Mouse (Mus musculus): ENCODE measurements around the gene Kdm2b. TPM values are rescaled to one million over a fixed set of nuclear protein-coding genes. Genes with fewer than 3 reads are reported as not detected.

Kdm2b gene
- total and polyA plus RNA-seq, 3 experiments: 29.2 to 48.9 TPM; not detected in 1

- peak; percentile 58 for DNase-seq (ENCODE audit: low read depth, low spot score)
- Histone ChIP-seq H3K4me3 (ENCODE audit: control insufficient read depth in 1 of 2, insufficient read depth in 1 of 2, low read depth in 2 of 2, low read length in 2 of 2) (no peak overlapping the region), H3K79me2 (ENCODE audit: control insufficient read depth, insufficient read depth, low read length, poor library complexity) (no peaks in the 10 kb centered on the region), H3K36me3 (ENCODE audit: control insufficient read depth in 1 of 2, insufficient read depth in 2 of 2, low read length in 2 of 2) (peaks cover 0 to 18% of the 10 kb centered on the region in 2 experiments; a peak in 2 of 4 replicates), H3K27ac (ENCODE audit: control insufficient read depth, low read depth, low read length) (no peak overlapping the region), H3K27me3 (ENCODE audit: control insufficient read depth in 1 of 2, insufficient read depth in 2 of 2, low read length in 2 of 2) (no peaks in the 10 kb centered on the region), H3K9ac (ENCODE audit: control insufficient read depth, low read depth, low read length, poor library complexity, severe bottlenecking) (no peak overlapping the region), H3K4me1 (ENCODE audit: control insufficient read depth in 1 of 2, insufficient read depth in 2 of 2, low read length in 2 of 2) (peaks cover 7 to 28% of the 10 kb centered on the region in 2 experiments), H3K9me3 (replicated peaks; ENCODE audit: insufficient read depth, low read length) (no peaks in the 10 kb centered on the region)
- TF ChIP-seq ELF1 (IDR thresholded peaks at IDR 0.05; ENCODE audit: low read depth, low read length) (no peak), TAL1 (IDR thresholded peaks at IDR 0.05; ENCODE audit: low read length) (peak; percentile 50), GABPA (IDR thresholded peaks at IDR 0.05; ENCODE audit: low read depth, low read length) (no peak), GATA1 (IDR thresholded peaks at IDR 0.05; ENCODE audit: low read depth, low read length) (no peak), MYB (IDR thresholded peaks at IDR 0.05; ENCODE audit: low read depth, low read length) (no peak), MAFK (IDR thresholded peaks at IDR 0.05; ENCODE audit: borderline replicate concordance, low read depth, low read length) (peak; percentile 89; the same call in 1 of the 2 replicates), RCOR1 (IDR thresholded peaks at IDR 0.05; ENCODE audit: low read depth, low read length) (peak; percentile 13; the same call in 1 of the 2 replicates), MYC (IDR thresholded peaks at IDR 0.05; ENCODE audit: low read depth, low read length) (no peak), TCF12 (IDR thresholded peaks at IDR 0.05; ENCODE audit: low read depth, low read length) (0 out of 2 replicates have a peak, but pooled peaks have one; percentile 15), EP300 (IDR thresholded peaks at IDR 0.05; ENCODE audit: low read depth in 1 of 2, low read length in 2 of 2) (peak in 1 of 2 experiments; percentile 53; a peak in 2 of 4 replicates), MXI1 (IDR thresholded peaks at IDR 0.05; ENCODE audit: low read depth, low read length) (no peak), KAT2A (conservative IDR thresholded peaks at IDR 0.05; ENCODE audit: low read depth, low read length) (no peak), POLR2AphosphoS5 (IDR thresholded peaks at IDR 0.05; ENCODE audit: borderline replicate concordance, low read depth, low read length) (no peak), ETS1 (IDR thresholded peaks at IDR 0.05; ENCODE audit: low read depth, low read length) (0 out of 2 replicates have a peak, but pooled peaks have one; percentile 23), MAX (IDR thresholded peaks at IDR 0.05; ENCODE audit: low read length) (no peak)
Measured at GRCm38 (mm10) chr5:123027436-123027835, 37.8 kb upstream of the Kdm2b start.

DNA sequence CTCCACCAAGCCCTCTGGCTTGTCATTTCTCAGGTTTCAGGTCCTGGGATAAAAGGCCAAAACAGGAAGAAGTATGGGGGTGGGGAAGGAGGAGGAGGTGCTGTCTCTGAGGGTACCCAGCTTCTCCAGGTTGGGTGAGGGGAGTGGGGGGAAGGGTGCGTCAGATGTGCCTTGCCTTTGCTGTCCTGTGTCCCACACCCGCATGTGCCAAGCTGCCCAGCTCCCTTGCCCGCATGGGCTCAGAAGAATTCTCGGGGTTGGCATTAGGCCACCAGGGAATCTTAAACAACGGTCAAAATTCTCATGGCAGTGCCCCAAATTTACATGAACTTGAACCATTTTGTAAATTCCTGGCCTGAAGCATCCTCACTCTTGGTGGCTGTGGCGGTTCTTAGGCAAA lies 36.8 kb upstream of the Kdm2b start:
- Histone ChIP-seq H3K27me3 (ENCODE audit: control insufficient read depth in 1 of 2, insufficient read depth in 2 of 2, low read length in 2 of 2) (no peaks in the 10 kb centered on the region), H3K9ac (ENCODE audit: control insufficient read depth, low read depth, low read length, poor library complexity, severe bottlenecking) (no peak overlapping the region), H3K36me3 (ENCODE audit: control insufficient read depth in 1 of 2, insufficient read depth in 2 of 2, low read length in 2 of 2) (peaks cover 0 to 18% of the 10 kb centered on the region in 2 experiments; a peak in 2 of 4 replicates), H3K79me2 (ENCODE audit: control insufficient read depth, insufficient read depth, low read length, poor library complexity) (no peaks in the 10 kb centered on the region), H3K4me1 (ENCODE audit: control insufficient read depth in 1 of 2, insufficient read depth in 2 of 2, low read length in 2 of 2) (peaks cover 7 to 28% of the 10 kb centered on the region in 2 experiments), H3K27ac (ENCODE audit: control insufficient read depth, low read depth, low read length) (no peak overlapping the region), H3K9me3 (replicated peaks; ENCODE audit: insufficient read depth, low read length) (no peaks in the 10 kb centered on the region), H3K4me3 (ENCODE audit: control insufficient read depth in 1 of 2, insufficient read depth in 1 of 2, low read depth in 2 of 2, low read length in 2 of 2) (no peak overlapping the region)
- DNase-seq (ENCODE audit: low read depth, low spot score): no peak
- TF ChIP-seq POLR2AphosphoS5 (IDR thresholded peaks at IDR 0.05; ENCODE audit: borderline replicate concordance, low read depth, low read length) (no peak), TCF12 (IDR thresholded peaks at IDR 0.05; ENCODE audit: low read depth, low read length) (no peak), EP300 (IDR thresholded peaks at IDR 0.05; ENCODE audit: low read depth in 1 of 2, low read length in 2 of 2) (no peak), ZC3H11A (IDR thresholded peaks at IDR 0.05; ENCODE audit: low read depth, low read length) (no peak), MAZ (IDR thresholded peaks at IDR 0.05; ENCODE audit: low read depth, low read length) (no peak), SIN3A (IDR thresholded peaks at IDR 0.05; ENCODE audit: low read length) (no peak), CHD1 (IDR thresholded peaks at IDR 0.05; ENCODE audit: low read depth, low read length) (no peak), E2F4 (IDR thresholded peaks at IDR 0.05; ENCODE audit: borderline replicate concordance, low read depth, low read length) (no peak), UBTF (IDR thresholded peaks at IDR 0.05; ENCODE audit: borderline replicate concordance, insufficient read depth, low read depth, low read length) (no peak), HCFC1 (IDR thresholded peaks at IDR 0.05; ENCODE audit: low read depth, low read length) (no peak), POLR2A (IDR thresholded peaks at IDR 0.05; ENCODE audit: control insufficient read depth in 1 of 2, insufficient read depth in 1 of 2, low read depth in 1 of 2, low read length in 2 of 2, poor library complexity in 1 of 2) (no peak), MYC (IDR thresholded peaks at IDR 0.05; ENCODE audit: low read depth, low read length) (no peak), RCOR1 (IDR thresholded peaks at IDR 0.05; ENCODE audit: low read depth, low read length) (no peak), JUND (IDR thresholded peaks at IDR 0.05; ENCODE audit: low read depth, low read length) (no peak), ZKSCAN1 (IDR thresholded peaks at IDR 0.05; ENCODE audit: low read depth, low read length) (no peak), POLR2AphosphoS2 (IDR thresholded peaks at IDR 0.05; ENCODE audit: low read length) (no peak)

Measured in MEL (cell line).